Mouse (Mus musculus) hindbrain, embryonic 14.5 days (tissue): ENCODE results near the gene Fam189a1. TPM values are rescaled to one million over a fixed set of nuclear protein-coding genes. Genes with fewer than 3 reads are reported as not detected.

Experiments
- ATAC-seq: fragments of 200-750 bp; cut with Nextera tagmentation; 2 replicates; pipeline ENCODE4 v1.8.0; 2017; ENCODE audit warnings: moderate number of reproducible peaks, mild to moderate bottlenecking, moderate TSS enrichment, moderate library complexity; ENCODE audit not compliant: low FRiP score
- DNase-seq: peaks from one replicate; pipeline ENCODE4 v3.0.0-alpha.2; 2015; ENCODE audit warnings: low spot score
- H3K27ac ChIP-seq: fragments of 300-500 bp; sonication (generic); 2 replicates; pipeline ENCODE4 v1.5.1; 2014; ENCODE audit warnings: mild to moderate bottlenecking, moderate library complexity
- H3K27me3 ChIP-seq: fragments of 300-500 bp; sonication (generic); 2 replicates; pipeline ENCODE4 v1.6.1; 2014; ENCODE audit warnings: mild to moderate bottlenecking, low read length, mixed read lengths; ENCODE audit not compliant: control insufficient read depth, insufficient read depth
- H3K36me3 ChIP-seq: fragments of 300-500 bp; sonication (generic); replicated peaks from 2 replicates; pipeline ENCODE4 v1.6.1; 2014; ENCODE audit not compliant: control insufficient read depth, insufficient read depth
- H3K4me1 ChIP-seq: fragments of 300-500 bp; sonication (generic); replicated peaks from 2 replicates; pipeline ENCODE4 v1.6.1; 2014; ENCODE audit warnings: antibody characterized with exemption, low read length, mixed read lengths; ENCODE audit not compliant: control insufficient read depth, insufficient read depth
- H3K4me2 ChIP-seq: fragments of 300-500 bp; sonication (generic); replicated peaks from 2 replicates; pipeline ENCODE4 v1.6.1; 2014; ENCODE audit warnings: mild to moderate bottlenecking, moderate library complexity
- H3K4me3 ChIP-seq: fragments of 300-500 bp; sonication (generic); replicated peaks from 2 replicates; pipeline ENCODE4 v1.5.1; 2014; ENCODE audit warnings: mild to moderate bottlenecking, low read length
- H3K9ac ChIP-seq: fragments of 300-500 bp; sonication (generic); 2 replicates; pipeline ENCODE4 v1.6.1; 2014
- H3K9me3 ChIP-seq: fragments of 300-500 bp; sonication (generic); 2 replicates; pipeline ENCODE4 v1.6.1; 2016; ENCODE audit warnings: low read length; ENCODE audit not compliant: control insufficient read depth
- WGBS: fragments of 180-500 bp; shearing (Covaris S2); extraction: QIAGEN DNeasy Blood & Tissue Kit; methylation state at CpG from one replicate; pipeline ENCODE4 v1.1.7; 2014; 5-methylcytosine and 5-hydroxymethylcytosine counted together
- polyA plus RNA-seq: library from polyadenylated mRNA; unstranded; fragments of >200 nt; fragmentation: Nextera tagmentation; extraction: Ambion mirVana; gene quantifications from 2 replicates; pipeline ENCODE4 v1.2.1, GENCODE M21; 2014

The Fam189a1 gene
- polyA plus RNA-seq, 1 experiment from 2014 or later, result 15.8 TPM

DNA sequence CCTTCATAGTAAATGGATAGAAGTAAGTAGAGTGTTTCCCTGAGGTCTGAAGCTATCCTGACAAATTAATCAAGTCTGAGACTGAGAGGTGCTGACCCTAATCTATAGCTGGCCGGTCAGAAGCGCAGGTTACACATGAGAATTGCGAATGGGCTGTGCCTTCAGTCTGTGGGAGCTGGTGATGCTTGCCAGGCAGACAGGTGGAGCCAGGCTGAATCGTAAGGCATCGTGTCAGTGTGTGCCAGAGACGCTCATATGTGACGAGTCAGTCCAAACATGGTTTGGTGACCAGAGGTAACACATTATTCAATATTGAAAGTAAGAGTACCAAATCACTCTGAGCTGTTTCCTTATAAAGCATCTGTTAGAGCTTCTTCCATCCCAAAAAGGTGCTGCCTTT lies 115.3 kb downstream of the Fam189a1 start:
- H3K27ac ChIP-seq, result no peak overlapping the region
- H3K4me2 ChIP-seq, result no peak overlapping the region
- WGBS, result 94% methylated on average over 7 of the region's 7 CpGs
- H3K9me3 ChIP-seq, result no peaks in the 10 kb centered on the region
- H3K4me3 ChIP-seq, result no peak overlapping the region
- no peaks in the 10 kb centered on the region for H3K36me3 ChIP-seq
- H3K4me1 ChIP-seq, result peaks cover 13% of the 10 kb centered on the region; the same call in 1 of the 2 replicates
- no peak for DNase-seq
- ATAC-seq, result no peak
- H3K27me3 ChIP-seq, result no peaks in the 10 kb centered on the region
- H3K9ac ChIP-seq, result no peak overlapping the region

DNA sequence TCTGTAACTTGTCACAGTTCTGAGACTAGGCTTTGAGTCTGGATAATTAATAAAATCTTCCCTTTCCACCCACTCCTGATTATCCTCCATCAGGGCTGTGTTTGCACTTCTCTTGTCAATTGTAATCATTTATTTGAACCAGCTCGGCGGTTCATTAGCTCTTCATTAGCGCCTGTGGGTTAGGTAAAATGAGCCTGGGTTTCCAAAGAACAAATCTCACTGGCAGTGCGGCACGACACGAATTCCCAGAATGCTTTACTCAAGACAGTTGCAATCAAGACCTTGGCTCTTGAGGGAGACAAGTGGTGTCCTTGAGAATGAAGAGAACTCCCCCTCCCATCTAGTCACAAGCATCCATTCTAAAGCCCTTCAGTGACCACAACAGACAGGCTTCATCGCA lies 124.6 kb downstream of the Fam189a1 start:
- Histone ChIP-seq H3K4me1 (0 out of 2 replicates have a peak, but pooled peaks cover 2% of the 10 kb centered on the region), H3K36me3 (no peaks in the 10 kb centered on the region), H3K9me3 (no peaks in the 10 kb centered on the region), H3K27ac (0 out of 2 replicates have a peak overlapping the region, but pooled peaks have one; percentile 4), H3K4me3 (no peak overlapping the region), H3K4me2 (no peak overlapping the region), H3K9ac (no peak overlapping the region), H3K27me3 (no peaks in the 10 kb centered on the region)
- 76% methylated on average over 7 of the region's 7 CpGs for WGBS
- ATAC-seq (no peak), DNase-seq (no peak)

DNA sequence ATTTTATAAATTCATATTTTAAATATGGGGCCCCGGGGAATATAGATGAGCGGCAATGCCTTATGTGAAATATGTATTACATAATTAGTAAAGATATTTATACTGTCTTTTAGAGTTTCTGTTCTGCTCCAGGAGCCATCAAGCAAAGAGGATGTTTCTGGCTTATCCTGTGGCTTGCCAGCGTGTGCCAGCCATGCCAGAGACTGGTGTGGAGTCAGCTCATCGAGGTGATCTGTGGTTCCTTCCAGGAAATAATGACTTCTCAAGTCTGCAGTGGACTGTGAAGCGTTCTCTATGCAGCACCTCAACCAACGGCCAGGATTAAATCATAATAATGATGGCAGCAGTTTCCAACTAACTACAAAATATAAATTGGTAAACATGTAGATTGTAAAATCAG lies 125.2 kb downstream of the Fam189a1 start:
- H3K9ac ChIP-seq, result no peak overlapping the region
- H3K9me3 ChIP-seq, result no peaks in the 10 kb centered on the region
- no peak overlapping the region for H3K27ac ChIP-seq
- H3K27me3 ChIP-seq, result no peaks in the 10 kb centered on the region
- H3K4me3 ChIP-seq, result no peak overlapping the region
- H3K36me3 ChIP-seq, result no peaks in the 10 kb centered on the region
- 80% methylated on average over 6 of the region's 6 CpGs for WGBS
- H3K4me1 ChIP-seq, result 0 out of 2 replicates have a peak, but pooled peaks cover 2% of the 10 kb centered on the region
- H3K4me2 ChIP-seq, result no peak overlapping the region
- ATAC-seq (no peak), DNase-seq (no peak)

DNA sequence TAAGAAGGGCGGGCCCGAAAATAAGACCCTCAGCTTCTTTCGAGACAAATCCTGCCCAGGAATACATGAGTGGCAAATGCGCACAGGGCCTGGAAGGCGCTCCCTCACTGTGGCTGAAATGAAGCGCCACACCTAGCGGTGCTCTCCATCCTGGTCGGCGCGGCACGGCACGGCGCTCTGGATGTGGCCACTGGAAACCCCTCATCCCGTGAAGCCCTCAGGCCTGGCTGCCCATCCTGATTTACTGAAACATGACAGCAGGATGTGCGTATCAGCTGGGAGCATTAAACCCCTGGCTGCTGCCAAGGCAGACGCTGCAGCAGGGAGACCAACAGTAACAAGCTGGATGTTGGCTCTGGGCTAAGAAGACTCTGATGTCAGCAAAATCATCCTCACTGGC lies 126.4 kb downstream of the Fam189a1 start:
- H3K9ac ChIP-seq, result no peak overlapping the region
- H3K4me1 ChIP-seq, result 0 out of 2 replicates have a peak, but pooled peaks cover 2% of the 10 kb centered on the region
- 83% methylated on average over 16 of the region's 16 CpGs for WGBS
- H3K4me3 ChIP-seq, result no peak overlapping the region
- H3K9me3 ChIP-seq, result no peaks in the 10 kb centered on the region
- ATAC-seq (no peak), DNase-seq (no peak)
- H3K27ac ChIP-seq, result no peak overlapping the region
- H3K27me3 ChIP-seq, result no peaks in the 10 kb centered on the region
- H3K36me3 ChIP-seq, result no peaks in the 10 kb centered on the region
- no peak overlapping the region for H3K4me2 ChIP-seq

DNA sequence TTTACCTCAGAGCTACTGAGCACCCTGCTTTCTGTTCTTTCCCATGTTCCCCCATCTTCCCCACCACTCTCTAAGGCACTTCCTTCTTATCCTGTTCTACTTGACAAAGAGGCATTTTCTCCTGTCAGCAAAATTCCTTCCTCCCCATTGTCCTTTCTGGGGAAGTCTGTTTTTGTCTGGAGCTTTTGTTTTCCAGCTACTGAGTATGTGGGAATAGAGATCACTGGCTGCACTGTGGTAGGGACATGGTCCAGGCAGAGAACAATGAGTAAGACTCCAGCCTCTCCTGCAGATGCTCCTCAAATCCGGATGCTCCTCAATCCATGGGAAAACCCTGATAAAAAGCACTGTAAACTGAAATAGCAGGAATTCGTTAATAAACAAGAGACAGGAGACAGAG lies 135.1 kb downstream of the Fam189a1 start:
- Histone ChIP-seq H3K27ac (no peak overlapping the region), H3K27me3 (no peaks in the 10 kb centered on the region), H3K4me3 (no peak overlapping the region), H3K36me3 (no peaks in the 10 kb centered on the region), H3K4me2 (no peak overlapping the region), H3K9ac (no peak overlapping the region), H3K4me1 (peaks cover 15% of the 10 kb centered on the region), H3K9me3 (no peaks in the 10 kb centered on the region)
- ATAC-seq (no peak), DNase-seq (no peak)
- WGBS, result 57% methylated on average over 2 of the region's 2 CpGs

DNA sequence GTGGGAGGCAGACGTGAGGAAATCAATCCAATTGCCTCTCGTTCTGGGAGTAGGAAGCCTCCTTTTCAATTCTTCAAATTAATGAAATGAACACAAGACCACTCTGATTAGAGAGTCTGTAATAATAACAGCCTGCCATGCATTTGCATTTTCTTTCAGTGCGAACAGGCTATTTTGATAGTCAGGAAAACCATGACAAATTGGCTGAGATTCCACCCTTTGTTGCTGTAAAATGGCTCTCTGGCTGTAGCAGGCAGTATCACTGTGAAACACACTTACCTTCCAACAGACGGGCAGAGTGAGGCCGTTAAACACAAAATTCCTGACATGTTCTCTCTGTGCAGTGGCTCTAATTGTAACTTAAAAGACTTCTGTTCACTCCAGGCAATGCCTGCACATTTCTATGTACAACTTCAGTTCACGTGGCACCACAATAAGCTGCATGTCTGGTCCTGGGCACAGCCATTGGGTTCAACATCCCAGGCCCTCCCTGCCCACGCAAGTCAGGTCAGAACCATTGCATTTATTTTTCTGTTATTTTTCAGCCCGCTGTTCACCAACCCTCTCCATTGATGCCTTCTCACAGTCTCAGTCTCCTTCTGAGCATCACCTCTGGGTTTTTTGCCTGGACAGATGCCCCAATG lies 138.2 kb downstream of the Fam189a1 start:
- no peak overlapping the region for H3K4me2 ChIP-seq
- WGBS, result 25% methylated on average over 8 of the region's 8 CpGs
- no peak overlapping the region for H3K4me3 ChIP-seq
- H3K27ac ChIP-seq, result peak overlapping the region; percentile 73
- no peak for DNase-seq
- peaks cover 15% of the 10 kb centered on the region for H3K4me1 ChIP-seq
- no peak overlapping the region for H3K9ac ChIP-seq
- peak; percentile 34; the same call in 1 of the 2 replicates for ATAC-seq
- no peaks in the 10 kb centered on the region for H3K27me3 ChIP-seq
- no peaks in the 10 kb centered on the region for H3K9me3 ChIP-seq
- H3K36me3 ChIP-seq, result no peaks in the 10 kb centered on the region

DNA sequence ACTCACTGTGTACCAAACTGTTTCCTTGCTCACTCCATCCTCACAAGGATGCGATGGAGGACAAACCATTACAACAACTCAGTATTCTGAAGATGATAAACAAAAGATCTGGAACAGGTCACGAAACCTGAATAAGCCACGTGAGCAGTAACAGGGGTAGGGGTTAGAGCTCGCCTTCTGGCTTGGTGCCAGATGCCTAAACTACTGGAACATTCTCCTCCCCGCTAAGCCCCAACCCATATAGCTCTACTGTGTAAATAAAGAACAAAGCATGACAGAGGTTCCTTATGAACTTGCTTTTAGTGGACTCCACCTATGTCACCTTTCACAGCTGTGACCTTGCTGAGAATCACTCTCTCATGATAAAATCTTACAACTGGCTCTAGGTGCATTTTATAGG lies 139.0 kb downstream of the Fam189a1 start:
- no peak for ATAC-seq
- Histone ChIP-seq H3K36me3 (no peaks in the 10 kb centered on the region), H3K27ac (no peak overlapping the region), H3K27me3 (no peaks in the 10 kb centered on the region), H3K4me3 (no peak overlapping the region), H3K9me3 (no peaks in the 10 kb centered on the region), H3K4me1 (peaks cover 15% of the 10 kb centered on the region), H3K4me2 (no peak overlapping the region), H3K9ac (no peak overlapping the region)
- no peak for DNase-seq
- 53% methylated on average over 5 of the region's 5 CpGs for WGBS

DNA sequence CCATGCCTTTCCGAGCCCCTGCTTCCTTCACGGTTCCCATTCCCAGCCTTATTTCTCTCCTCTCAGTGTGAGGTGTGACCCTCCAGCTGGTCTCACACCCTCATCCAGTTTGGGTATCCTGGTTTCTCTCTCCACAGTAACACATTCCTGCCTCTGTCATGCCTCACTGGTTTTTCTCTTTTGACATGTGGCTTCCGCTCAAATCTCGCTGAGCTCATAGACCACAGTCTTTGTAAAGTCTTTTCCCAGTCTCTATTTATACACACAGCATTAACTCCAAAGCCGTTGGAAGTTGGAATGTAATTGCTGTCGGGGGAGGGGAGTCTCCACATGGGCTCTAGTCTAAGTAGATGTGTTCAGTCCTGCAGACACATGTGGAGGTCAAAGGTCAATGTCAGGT lies 145.2 kb downstream of the Fam189a1 start:
- H3K4me1 ChIP-seq, result no peaks in the 10 kb centered on the region
- ATAC-seq, result no peak
- no peaks in the 10 kb centered on the region for H3K9me3 ChIP-seq
- no peak overlapping the region for H3K4me2 ChIP-seq
- no peak overlapping the region for H3K4me3 ChIP-seq
- H3K9ac ChIP-seq, result no peak overlapping the region
- 43% methylated on average over 6 of the region's 6 CpGs for WGBS
- no peaks in the 10 kb centered on the region for H3K36me3 ChIP-seq
- H3K27me3 ChIP-seq, result no peaks in the 10 kb centered on the region
- H3K27ac ChIP-seq, result no peak overlapping the region
- no peak for DNase-seq

DNA sequence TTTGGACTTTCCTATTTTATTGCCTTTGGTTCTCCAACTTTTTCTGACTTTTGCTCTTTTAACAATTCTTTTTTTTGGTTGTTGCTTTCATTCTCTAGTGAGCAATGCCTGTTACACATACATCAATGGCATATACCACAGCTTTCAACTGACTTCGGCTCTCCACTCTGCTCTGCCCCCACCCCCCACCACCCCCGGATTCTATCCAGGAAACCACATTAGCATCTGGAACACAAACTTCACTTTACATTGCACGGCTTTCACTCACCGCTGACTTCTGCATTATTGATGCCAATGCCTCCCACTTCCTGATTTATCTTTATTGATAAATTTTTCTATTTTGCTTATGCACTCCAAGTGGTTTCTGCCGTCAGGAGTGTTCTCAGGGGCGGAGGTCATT lies 146.1 kb downstream of the Fam189a1 start:
- ATAC-seq, result no peak
- 42% methylated on average over 6 of the region's 6 CpGs for WGBS
- H3K27me3 ChIP-seq, result no peaks in the 10 kb centered on the region
- H3K4me2 ChIP-seq, result no peak overlapping the region
- no peaks in the 10 kb centered on the region for H3K36me3 ChIP-seq
- no peaks in the 10 kb centered on the region for H3K4me1 ChIP-seq
- DNase-seq, result no peak
- H3K27ac ChIP-seq, result no peak overlapping the region
- no peaks in the 10 kb centered on the region for H3K9me3 ChIP-seq
- H3K4me3 ChIP-seq, result no peak overlapping the region
- no peak overlapping the region for H3K9ac ChIP-seq

DNA sequence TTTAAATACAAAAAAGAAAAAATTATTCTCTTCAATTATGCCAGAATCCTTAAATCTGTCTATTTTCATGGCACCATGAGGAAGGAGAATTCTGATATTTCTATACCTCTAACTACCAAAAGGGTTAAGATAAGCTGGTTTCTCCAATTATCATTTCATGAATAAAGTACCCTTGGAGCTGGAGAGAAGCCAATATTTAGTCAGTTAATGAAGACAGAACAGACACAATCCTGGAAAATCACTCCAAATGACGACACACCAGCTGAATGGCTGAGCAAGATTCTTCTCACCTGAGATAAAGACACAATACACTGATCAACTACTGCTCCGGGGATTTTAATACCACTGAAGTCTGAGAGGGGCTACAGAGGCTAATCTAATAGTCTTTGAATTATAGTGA lies 150.6 kb downstream of the Fam189a1 start:
- DNase-seq, result no peak

More for the DNA sequence above, 150.6 kb downstream of the Fam189a1 start:
- Histone ChIP-seq H3K4me1 (no peaks in the 10 kb centered on the region), H3K4me2 (no peak overlapping the region), H3K36me3 (no peaks in the 10 kb centered on the region), H3K9me3 (no peaks in the 10 kb centered on the region), H3K27ac (no peak overlapping the region), H3K4me3 (no peak overlapping the region), H3K27me3 (no peaks in the 10 kb centered on the region), H3K9ac (no peak overlapping the region)
- 62% methylated on average over 2 of the region's 2 CpGs for WGBS
- no peak for ATAC-seq
